Mouse (Mus musculus) heart, postnatal 0 days (tissue): ENCODE measurements around the gene Arsa.

ENCODE experiments used
- CTCF ChIP-seq: IDR thresholded peaks from 2 replicates; pipeline ENCODE4 v1.5.1; 2016; ENCODE audit warnings: antibody characterized with exemption, control low read depth, low read depth
- EP300 ChIP-seq: IDR thresholded peaks from 2 replicates; pipeline ENCODE4 v1.6.1; 2016; ENCODE audit warnings: antibody characterized with exemption, low read depth

DNA sequence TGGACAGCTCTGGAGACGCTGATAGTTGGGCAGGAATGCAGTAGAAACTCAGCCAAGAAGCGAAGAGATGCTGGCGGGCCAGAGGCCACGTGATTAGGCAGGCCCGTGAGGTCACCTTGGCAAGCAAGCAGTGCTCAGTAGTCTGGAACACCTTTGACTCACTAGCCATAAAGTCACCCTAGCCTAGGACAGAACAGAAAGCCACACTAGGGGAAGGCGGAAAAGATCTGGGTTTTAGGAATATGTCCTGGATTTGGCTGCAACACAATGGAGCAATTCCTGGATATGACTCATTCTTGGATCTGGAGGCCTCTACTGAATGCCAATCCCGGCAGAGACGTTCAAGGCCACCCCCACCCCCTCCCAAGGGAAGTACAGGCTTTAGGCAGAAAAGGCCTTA is 3.4 kb upstream of the Arsa start:
- TF ChIP-seq CTCF (no peak), EP300 (peak; percentile 85)
